Mouse (Mus musculus) CH12.LX (cell line): ENCODE measurements around the gene Nkx2-3. TPM values are rescaled to one million over a fixed set of nuclear protein-coding genes. Genes with fewer than 3 reads are reported as not detected.

Experiments used
- DNase-seq: peaks from one replicate; pipeline ENCODE4 v3.0.0-alpha.2; 2013; ENCODE audit errors: extremely low read depth
- H3K27ac ChIP-seq: 2 replicates; pipeline ENCODE4 v1.5.1; 2012; ENCODE audit warnings: low read depth, mild to moderate bottlenecking, control low read depth, moderate library complexity; ENCODE audit not compliant: insufficient read depth
- H3K27me3 ChIP-seq: replicated peaks from 2 replicates; pipeline ENCODE3; 2012; ENCODE audit warnings: inconsistent platforms
- H3K36me3 ChIP-seq, 2 experiments: replicated peaks in 1 of 2; 2 replicates each; pipeline versions ENCODE3 to v1.6.1; 2012; ENCODE audit warnings: inconsistent platforms in 1 of 2, low read length in 1 of 2, mild to moderate bottlenecking in 1 of 2, mixed read lengths in 1 of 2, moderate library complexity in 1 of 2; ENCODE audit not compliant: control insufficient read depth in 1 of 2, insufficient read depth in 1 of 2
- H3K4me1 ChIP-seq, 2 experiments: 2 replicates each; pipeline ENCODE4 v1.6.1; 2012; ENCODE audit warnings: inconsistent platforms in 1 of 2, moderate library complexity in 1 of 2; ENCODE audit not compliant: insufficient read depth in 2 of 2, control insufficient read depth in 1 of 2
- H3K4me2 ChIP-seq: 2 replicates; pipeline ENCODE4 v1.6.1; 2012; ENCODE audit warnings: low read depth, mild to moderate bottlenecking, control low read depth; ENCODE audit not compliant: poor library complexity, insufficient read depth, severe bottlenecking
- H3K4me3 ChIP-seq, 3 experiments: fragments of 150-350 bp in 1 of 3; sonication (generic) in 1 of 3; replicated peaks in 1 of 3; 2 replicates each; pipeline versions ENCODE3 to v1.5.1; 2011 to 2012; ENCODE audit warnings: low read depth in 2 of 3, low read length in 2 of 3, mild to moderate bottlenecking in 2 of 3, moderate library complexity in 2 of 3, control low read depth in 1 of 3, improper control_type of control experiment in 1 of 3, inconsistent platforms in 1 of 3, mixed read lengths in 1 of 3; ENCODE audit not compliant: poor library complexity in 1 of 3
- H3K79me2 ChIP-seq: replicated peaks from 2 replicates; pipeline ENCODE4 v1.6.1; 2012; ENCODE audit warnings: mild to moderate bottlenecking, moderate library complexity; ENCODE audit not compliant: control insufficient read depth, poor library complexity, insufficient read depth, severe bottlenecking; ENCODE audit errors: extremely low read depth
- H3K9ac ChIP-seq: 2 replicates; pipeline ENCODE4 v1.6.1; 2012; ENCODE audit warnings: low read depth, mild to moderate bottlenecking, control low read depth, moderate library complexity; ENCODE audit not compliant: insufficient read depth
- H3K9me3 ChIP-seq: replicated peaks from 2 replicates; pipeline ENCODE3; 2012; ENCODE audit warnings: low read length, inconsistent platforms, mixed read lengths
- BHLHE40 ChIP-seq: IDR thresholded peaks from 2 replicates; pipeline ENCODE4 v1.6.1; 2011; ENCODE audit warnings: mild to moderate bottlenecking, low read depth, low read length, improper control_type of control experiment
- CHD1 ChIP-seq: IDR thresholded peaks from 2 replicates; pipeline ENCODE4 v1.6.1; 2012; ENCODE audit warnings: low read depth, low read length, improper control_type of control experiment, inconsistent platforms
- CHD2 ChIP-seq: IDR thresholded peaks from 2 replicates; pipeline ENCODE4 v1.6.1; 2011; ENCODE audit warnings: low read length, improper control_type of control experiment
- CTCF ChIP-seq, 2 experiments: IDR thresholded peaks in 1 of 2; conservative IDR thresholded peaks in 1 of 2; 2 replicates each; pipeline ENCODE4 v1.5.1; 2011 to 2012; ENCODE audit warnings: low read depth in 2 of 2, low read length in 2 of 2, improper control_type of control experiment in 1 of 2, inconsistent platforms in 1 of 2, mild to moderate bottlenecking in 1 of 2, moderate library complexity in 1 of 2
- ETS1 ChIP-seq: conservative IDR thresholded peaks from 2 replicates; pipeline ENCODE4 v1.6.1; 2012; ENCODE audit warnings: low read depth, mild to moderate bottlenecking, inconsistent platforms, low read length, improper control_type of control experiment, moderate library complexity
- GABPA ChIP-seq: IDR thresholded peaks from 2 replicates; pipeline ENCODE4 v1.6.1; 2012; ENCODE audit warnings: low read depth, low read length, improper control_type of control experiment, inconsistent platforms; ENCODE audit not compliant: insufficient replicate concordance
- HCFC1 ChIP-seq: IDR thresholded peaks from 2 replicates; pipeline ENCODE4 v1.6.1; 2012; ENCODE audit warnings: low read depth, mild to moderate bottlenecking, inconsistent platforms, low read length, improper control_type of control experiment
- IRF4 ChIP-seq: IDR thresholded peaks from 2 replicates; pipeline ENCODE4 v1.6.1; 2014; ENCODE audit warnings: low read depth, mild to moderate bottlenecking, inconsistent platforms, low read length, improper control_type of control experiment
- MAFK ChIP-seq: IDR thresholded peaks from 2 replicates; pipeline ENCODE4 v1.6.1; 2011; ENCODE audit warnings: low read length, improper control_type of control experiment; ENCODE audit not compliant: insufficient replicate concordance
- MAZ ChIP-seq: IDR thresholded peaks from 2 replicates; pipeline ENCODE4 v1.6.1; 2012; ENCODE audit warnings: low read depth, mild to moderate bottlenecking, inconsistent platforms, low read length, improper control_type of control experiment, moderate library complexity
- MXI1 ChIP-seq: IDR thresholded peaks from 2 replicates; pipeline ENCODE4 v1.6.1; 2011; ENCODE audit warnings: mild to moderate bottlenecking, low read depth, low read length, improper control_type of control experiment
- MYC ChIP-seq: IDR thresholded peaks from 2 replicates; pipeline ENCODE4 v1.6.1; 2011; ENCODE audit warnings: low read depth, mild to moderate bottlenecking, improper control_type of control experiment, low read length
- PAX5 ChIP-seq: IDR thresholded peaks from 2 replicates; pipeline ENCODE4 v1.6.1; 2012; ENCODE audit warnings: low read length, inconsistent platforms, mixed read lengths
- POLR2A ChIP-seq: IDR thresholded peaks from 2 replicates; pipeline ENCODE4 v1.6.1; 2011; ENCODE audit warnings: low read depth, mild to moderate bottlenecking, improper control_type of control experiment, low read length
- RAD21 ChIP-seq: IDR thresholded peaks from 2 replicates; pipeline ENCODE4 v1.6.1; 2011; ENCODE audit warnings: low read depth, mild to moderate bottlenecking, low read length, improper control_type of control experiment, moderate library complexity
- RCOR1 ChIP-seq: conservative IDR thresholded peaks from 2 replicates; pipeline ENCODE4 v1.6.1; 2012; ENCODE audit warnings: low read depth, mild to moderate bottlenecking, inconsistent platforms, low read length, improper control_type of control experiment
- SIN3A ChIP-seq: IDR thresholded peaks from 2 replicates; pipeline ENCODE4 v1.6.1; 2012; ENCODE audit warnings: low read length, improper control_type of control experiment, inconsistent platforms
- SMC3 ChIP-seq: IDR thresholded peaks from 2 replicates; pipeline ENCODE4 v1.6.1; 2011; ENCODE audit warnings: low read depth, low read length, improper control_type of control experiment
- TBP ChIP-seq: conservative IDR thresholded peaks from 2 replicates; pipeline ENCODE4 v1.6.1; 2011; ENCODE audit warnings: low read depth, low read length, improper control_type of control experiment
- TCF12 ChIP-seq: IDR thresholded peaks from 2 replicates; pipeline ENCODE4 v1.6.1; 2014; ENCODE audit warnings: low read depth, mild to moderate bottlenecking, inconsistent platforms, low read length, improper control_type of control experiment
- UBTF ChIP-seq: IDR thresholded peaks from 2 replicates; pipeline ENCODE4 v1.6.1; 2012; ENCODE audit warnings: low read depth, mild to moderate bottlenecking, inconsistent platforms, low read length, improper control_type of control experiment, moderate library complexity
- USF1 ChIP-seq: IDR thresholded peaks from 2 replicates; pipeline ENCODE4 v1.6.1; 2014; ENCODE audit warnings: low read depth, mild to moderate bottlenecking, inconsistent platforms, low read length, improper control_type of control experiment
- USF2 ChIP-seq: conservative IDR thresholded peaks from 2 replicates; pipeline ENCODE4 v1.6.1; 2011; ENCODE audit warnings: low read depth, low read length, improper control_type of control experiment
- ZKSCAN1 ChIP-seq: IDR thresholded peaks from 2 replicates; pipeline ENCODE4 v1.6.1; 2012; ENCODE audit warnings: low read depth, inconsistent platforms, low read length, improper control_type of control experiment, borderline replicate concordance
- dilution Hi-C: fragments of 300-500 bp; cut with MboI; formaldehyde crosslinking; loops from 2 replicates; pipeline ENCODE4 v1.14.3; 2020; ENCODE audit warnings: low sequenced_read_pairs; ENCODE audit not compliant: extremely low pct_unique_long_range_greater_than_20kb, extremely low pct_ligation_motif_present
- in situ Hi-C: fragments of 300-500 bp; cut with MboI; formaldehyde crosslinking; loops from 3 replicates; pipeline ENCODE4 v1.14.3; 2019; ENCODE audit warnings: low sequenced_read_pairs, low pct_ligation_motif_present, low pct_unique_long_range_greater_than_20kb, mixed read lengths
- polyA plus RNA-seq: library from polyadenylated mRNA; unstranded; fragments of >175 nt; gene quantifications from 2 replicates; pipeline ENCODE4 v1.2.1, GENCODE M21; 2012; ENCODE audit warnings: low read depth; ENCODE audit not compliant: insufficient read length
- total RNA-seq, 2 experiments: library from RNA; depleted of rRNA; stranded (reverse); fragments of 300-350 nt in 1 of 2; fragments of >200 nt in 1 of 2; gene quantifications; 2 replicates each; pipeline ENCODE4 v1.2.3; 2012 to 2014

Gene Nkx2-3
- total and polyA plus RNA-seq, 3 experiments, result not detected

- no peaks in the 10 kb centered on the region for H3K9me3 ChIP-seq
- TF ChIP-seq PAX5 (no peak), TBP (no peak), CHD1 (no peak), MAZ (no peak), MAFK (no peak), TCF12 (no peak), HCFC1 (no peak), SIN3A (no peak), MYC (no peak), POLR2A (no peak), SMC3 (no peak), USF1 (no peak), IRF4 (no peak), USF2 (no peak), ETS1 (no peak), GABPA (no peak), BHLHE40 (no peak), MXI1 (no peak), ZKSCAN1 (no peak)
- TF ChIP-seq, all 38 proteins: peak for 0
- Histone ChIP-seq H3K27me3 (no peaks in the 10 kb centered on the region), H3K4me3 (no peak overlapping the region), H3K9ac (no peak overlapping the region), H3K27ac (no peak overlapping the region), H3K4me2 (no peak overlapping the region), H3K79me2 (no peaks in the 10 kb centered on the region), H3K36me3 (no peaks in the 10 kb centered on the region), H3K4me1 (peaks cover 0 to 9% of the 10 kb centered on the region in 2 experiments; a peak in 1 of 4 replicates)
- dilution Hi-C loops, result no loop called here
- DNase-seq, result no peak
- in situ Hi-C loops, result no loop called here
Observed at GRCm38 (mm10) chr19:43581185-43581584, 30.9 kb upstream of the Nkx2-3 start.

- peaks cover 0 to 16% of the 10 kb centered on the region in 2 experiments; a peak in 2 of 4 replicates for H3K4me1 ChIP-seq
- no peak overlapping the region for H3K4me3 ChIP-seq
- DNase-seq, result no peak
- H3K79me2 ChIP-seq, result no peaks in the 10 kb centered on the region
- H3K36me3 ChIP-seq, result no peaks in the 10 kb centered on the region
- in situ Hi-C loops, result no loop called here
- no peak overlapping the region for H3K27ac ChIP-seq
- no peak overlapping the region for H3K4me2 ChIP-seq
- H3K9me3 ChIP-seq, result no peaks in the 10 kb centered on the region
- dilution Hi-C loops, result no loop called here
- no peaks in the 10 kb centered on the region for H3K27me3 ChIP-seq
- H3K9ac ChIP-seq, result no peak overlapping the region
- TF ChIP-seq ZKSCAN1 (no peak), RAD21 (no peak), UBTF (no peak), CHD2 (no peak), MXI1 (no peak), CTCF (conservative IDR thresholded peaks at IDR 0.05 in 1 of 2, IDR thresholded peaks at IDR 0.05 in 1 of 2; ENCODE audit: low read depth in 2 of 2, low read length in 2 of 2) (no peak), GABPA (no peak), USF1 (no peak), RCOR1 (no peak), BHLHE40 (no peak), MYC (no peak)
Observed at GRCm38 (mm10) chr19:43583192-43583591, 28.9 kb upstream of the Nkx2-3 start.
